Mouse (Mus musculus) layer of hippocampus, adult 2 months (tissue): ENCODE measurements at regions not wholly inside any gene's neighbourhood (a gene's known extent, or its start where the extent isn't known, plus 50 kb on each side); places are given as distances from the start of the nearest gene placed in this dataset.

ENCODE experiments used
- DNase-seq, 2 experiments: peaks; one replicate each; pipeline ENCODE4 v3.0.0; 2022; ENCODE audit warnings: low spot score in 2 of 2
- H3K27ac ChIP-seq: fragments of 200-600 bp; 2 replicates; pipeline ENCODE4 v1.8.1; 2022
- H3K4me3 ChIP-seq: fragments of 200-600 bp; 2 replicates; pipeline ENCODE4 v1.8.1; 2022; ENCODE audit warnings: mild to moderate bottlenecking
- CTCF ChIP-seq: fragments of 200-600 bp; conservative IDR thresholded peaks from 2 replicates; pipeline ENCODE4 v1.8.1; 2022; ENCODE audit warnings: antibody characterized with exemption, mild to moderate bottlenecking, moderate library complexity

DNA sequence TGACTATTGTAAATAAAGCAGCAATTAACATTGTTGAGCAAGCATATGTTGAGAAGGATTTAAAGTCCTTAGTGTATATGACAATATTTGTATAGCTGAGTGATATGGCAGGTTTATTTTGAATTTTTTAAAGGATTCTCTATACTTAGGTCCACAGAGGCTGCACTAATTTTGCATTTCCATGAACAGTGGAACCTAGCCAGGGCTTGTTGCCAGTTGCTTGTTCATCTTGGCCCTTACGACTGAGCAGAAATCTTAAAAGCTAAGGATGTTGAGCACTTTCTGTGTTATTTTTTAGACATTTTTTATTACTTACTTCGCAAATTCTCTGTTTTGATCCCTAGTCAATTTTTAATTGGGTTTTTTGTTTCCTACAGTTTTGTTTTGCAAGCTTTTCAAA is 417.8 kb downstream of the Cdh7 start:
- DNase-seq, result no peak
- TF ChIP-seq CTCF, result no peak
- Histone ChIP-seq H3K27ac (no peak overlapping the region), H3K4me3 (no peak overlapping the region)

GRCm38 (mm10) chr1:110447742-110448312 is 465.6 kb downstream of the Cdh7 start:
- no peak overlapping the region for H3K4me3 ChIP-seq

GRCm38 (mm10) chr1:110483476-110483875 is 493.9 kb downstream of the Cdh19 start:
- TF ChIP-seq CTCF, result no peak
- Histone ChIP-seq H3K27ac (no peak overlapping the region), H3K4me3 (no peak overlapping the region)
- DNase-seq, result no peak

More at GRCm38 (mm10) chr1:110447742-110448312, 465.6 kb downstream of the Cdh7 start:
- no peak overlapping the region for H3K27ac ChIP-seq
- no peak for DNase-seq
- no peak for TF ChIP-seq CTCF

GRCm38 (mm10) chr1:110489372-110489771 is 488.0 kb downstream of the Cdh19 start:
- DNase-seq, result no peak
- TF ChIP-seq CTCF, result peak; percentile 45
- Histone ChIP-seq H3K27ac (no peak overlapping the region), H3K4me3 (no peak overlapping the region)
